Mouse (Mus musculus) right cerebral cortex, postnatal 25 days (tissue): Measurements from ENCODE around the gene Efemp2.

Experiments used
- DNase-seq: peaks from one replicate; pipeline ENCODE4 v3.0.0; 2022

Efemp2 gene

GRCm38 (mm10) chr19:5455037-5455436 lies 18.7 kb upstream of the Efemp2 start:
- no peak for DNase-seq

GRCm38 (mm10) chr19:5455568-5455967 lies 18.2 kb upstream of the Efemp2 start:
- no peak for DNase-seq

GRCm38 (mm10) chr19:5456241-5456921 lies 17.4 kb upstream of the Efemp2 start:
- no peak for DNase-seq

- peak; percentile 96 for DNase-seq
These were observed 16.6 kb upstream of the Efemp2 start for GRCm38 (mm10) chr19:5456922-5457745.

GRCm38 (mm10) chr19:5457746-5458442 lies 15.9 kb upstream of the Efemp2 start, which contains the start of gene Ccdc85b:
Gene Ccdc85b (minus strand): TSS chr19:5457894.
- DNase-seq = no peak

- peak; percentile 55 for DNase-seq
These were observed 14.7 kb upstream of the Efemp2 start for GRCm38 (mm10) chr19:5459019-5459418.

GRCm38 (mm10) chr19:5459896-5460295 lies 13.9 kb upstream of the Efemp2 start:
- no peak for DNase-seq

- DNase-seq = peak; percentile 87
These were observed 13.3 kb upstream of the Efemp2 start, which contains the start of gene Fibp for GRCm38 (mm10) chr19:5460465-5460911. Gene Fibp (plus strand): TSS chr19:5460615.

GRCm38 (mm10) chr19:5461411-5461810 lies 12.3 kb upstream of the Efemp2 start:
- DNase-seq = no peak

GRCm38 (mm10) chr19:5463212-5463611 lies 10.5 kb upstream of the Efemp2 start:
- no peak for DNase-seq

- DNase-seq = no peak
These were observed 9.8 kb upstream of the Efemp2 start for GRCm38 (mm10) chr19:5463791-5464562.

- no peak for DNase-seq
These were observed 8.7 kb upstream of the Efemp2 start for GRCm38 (mm10) chr19:5465037-5465436.

GRCm38 (mm10) chr19:5466916-5467500 lies 6.7 kb upstream of the Efemp2 start:
- no peak for DNase-seq

GRCm38 (mm10) chr19:5468374-5468773 lies 5.4 kb upstream of the Efemp2 start, which contains the start of gene Ctsw:
Gene Ctsw (minus strand): TSS chr19:5468507.
- DNase-seq = no peak

- DNase-seq = no peak
These were observed 1.9 kb upstream of the Efemp2 start for GRCm38 (mm10) chr19:5471846-5472245.

- no peak for DNase-seq
These were observed 897 bp upstream of the Efemp2 start for GRCm38 (mm10) chr19:5472857-5473256.

- DNase-seq = no peak
These were observed 721 bp downstream of the Efemp2 start for GRCm38 (mm10) chr19:5474281-5475068.

GRCm38 (mm10) chr19:5475069-5475714 lies 1.4 kb downstream of the Efemp2 start:
- DNase-seq = no peak

- no peak for DNase-seq
These were observed 3.4 kb downstream of the Efemp2 start for GRCm38 (mm10) chr19:5477004-5477667.

- no peak for DNase-seq
These were observed 4.0 kb downstream of the Efemp2 start for GRCm38 (mm10) chr19:5477668-5478300.
